Mouse (Mus musculus) thymus, adult 2 months (tissue): ENCODE results near the gene Safb2. TPM values are rescaled to one million over a fixed set of nuclear protein-coding genes. Genes with fewer than 3 reads are reported as not detected.
"Not testable (repeated sequence)": the region's sequence is repeated elsewhere in the genome, so short reads cannot be mapped to it uniquely, and the experiment has no call there.

Source experiments
- DNase-seq: peaks from one replicate; pipeline ENCODE4 v3.0.0; 2021
- H3K27ac ChIP-seq: fragments of 200-500 bp; 2 replicates; pipeline ENCODE4 v1.5.1; 2012; ENCODE audit warnings: low read length, control low read depth; ENCODE audit not compliant: control insufficient read depth, insufficient read depth
- H3K27me3 ChIP-seq: fragments of 200-500 bp; 2 replicates; pipeline ENCODE4 v1.6.1; 2012; ENCODE audit warnings: mild to moderate bottlenecking, low read length, moderate library complexity, mixed read lengths; ENCODE audit not compliant: control insufficient read depth, insufficient read depth
- H3K36me3 ChIP-seq: fragments of 200-500 bp; 2 replicates; pipeline ENCODE4 v1.6.1; 2012; ENCODE audit warnings: mild to moderate bottlenecking, low read length, moderate library complexity; ENCODE audit not compliant: control insufficient read depth, insufficient read depth
- H3K4me1 ChIP-seq: fragments of 200-500 bp; replicated peaks from 2 replicates; pipeline ENCODE4 v1.6.1; 2012; ENCODE audit warnings: low read length; ENCODE audit not compliant: control insufficient read depth, insufficient read depth
- H3K4me3 ChIP-seq: fragments of 200-500 bp; 2 replicates; pipeline ENCODE4 v1.5.1; 2012; ENCODE audit warnings: mild to moderate bottlenecking, low read length, control low read depth, moderate library complexity; ENCODE audit not compliant: control insufficient read depth, insufficient read depth
- CTCF ChIP-seq: fragments of 200-500 bp; IDR thresholded peaks from 2 replicates; pipeline ENCODE4 v1.5.1; 2012; ENCODE audit warnings: mild to moderate bottlenecking, control low read depth, low read length, moderate library complexity, borderline replicate concordance; ENCODE audit not compliant: control insufficient read depth, poor library complexity, insufficient read depth; ENCODE audit errors: extremely low read depth
- POLR2A ChIP-seq: fragments of 200-500 bp; IDR thresholded peaks from 2 replicates; pipeline ENCODE4 v1.6.1; 2012; ENCODE audit warnings: mild to moderate bottlenecking, low read length, control low read depth, moderate library complexity; ENCODE audit not compliant: control insufficient read depth, poor library complexity, insufficient read depth; ENCODE audit errors: extremely low read depth
- WGBS: fragments of 180-500 bp; shearing (Covaris S2); methylation state at CpG from one replicate; pipeline ENCODE4 v1.1.7; 2018; 5-methylcytosine and 5-hydroxymethylcytosine counted together
- polyA plus RNA-seq: library from polyadenylated mRNA; depleted of rRNA; stranded (reverse); fragments of >200 nt; gene quantifications from 2 replicates; pipeline ENCODE4 v1.2.3, GENCODE M21; 2012

Gene Safb2
- polyA plus RNA-seq, 1 experiment: 196 TPM

DNA sequence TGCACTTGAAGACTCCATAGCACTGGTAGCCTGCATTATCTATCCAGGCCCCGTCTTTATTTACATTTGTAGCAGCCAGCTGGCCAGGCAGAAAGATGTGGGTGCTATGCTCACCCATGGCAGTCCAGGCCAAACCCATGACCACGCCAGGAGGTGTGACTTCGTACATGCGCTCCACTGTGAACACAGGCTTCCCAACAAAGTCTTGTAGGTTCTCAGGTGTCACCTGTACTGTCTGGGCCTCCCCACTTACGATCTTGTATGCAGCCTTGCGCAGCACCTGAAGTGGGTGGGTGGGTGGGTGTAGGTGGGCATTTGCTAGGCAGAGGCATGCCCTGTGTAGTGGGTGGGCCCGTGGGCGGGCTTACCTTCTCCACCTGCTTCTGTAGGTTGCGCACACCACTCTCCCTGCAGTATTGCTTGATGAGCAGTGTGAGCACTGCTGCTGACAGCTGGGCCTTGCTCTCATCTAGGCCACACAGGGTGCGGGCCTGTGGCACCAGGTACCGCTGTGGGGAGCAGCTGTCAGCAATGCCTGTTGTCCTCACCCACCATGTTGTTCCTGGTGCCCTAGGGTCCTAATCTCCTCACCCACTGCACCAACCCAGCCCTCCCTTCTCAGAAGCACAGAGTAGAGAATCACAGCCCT is 30.9 kb upstream of the Safb2 start:
- Histone ChIP-seq H3K36me3 (peaks cover 18% of the 10 kb centered on the region; the same call in 1 of the 2 replicates), H3K27ac (no peak overlapping the region), H3K27me3 (no peaks in the 10 kb centered on the region), H3K4me1 (peaks cover 13% of the 10 kb centered on the region), H3K4me3 (no peak overlapping the region)
- TF ChIP-seq POLR2A (no peak), CTCF (no peak)
- DNase-seq: no peak
- WGBS: 93% methylated on average over 9 of the region's 11 CpGs

DNA sequence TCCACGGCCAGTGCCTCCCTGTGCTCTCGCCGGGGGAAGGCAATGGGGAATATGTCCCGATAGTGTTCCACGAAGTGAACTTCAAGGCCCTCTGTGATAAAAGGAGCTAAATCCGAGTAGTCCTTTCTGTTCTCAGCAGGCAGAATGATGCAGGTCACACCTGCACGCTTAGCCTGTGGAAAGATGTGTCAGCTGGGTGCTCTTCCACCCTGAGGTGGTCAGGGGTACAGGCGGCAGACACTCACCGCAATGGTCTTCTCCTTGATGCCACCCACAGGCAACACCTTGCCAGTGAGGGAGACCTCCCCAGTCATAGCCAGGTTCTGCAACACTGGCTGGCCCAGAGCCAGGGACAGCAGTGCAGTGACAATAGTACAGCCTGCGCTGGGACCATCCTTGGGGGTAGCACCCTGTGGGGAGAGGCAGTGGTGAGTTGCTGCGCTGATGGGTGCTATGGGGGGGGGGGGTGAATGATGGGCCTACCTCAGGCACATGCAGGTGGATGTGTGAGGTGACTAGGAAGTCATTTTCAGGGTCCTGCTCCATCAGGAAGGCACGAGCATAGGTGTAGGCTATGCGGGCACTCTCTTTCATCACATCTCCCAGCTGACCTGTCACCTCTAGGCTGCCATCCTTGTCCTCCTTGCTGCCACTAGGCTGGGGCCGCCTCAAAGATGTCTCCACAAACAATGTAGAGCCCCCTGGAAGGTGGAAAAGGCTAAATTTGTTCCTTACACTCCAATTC is 30.2 kb upstream of the Safb2 start:
- Histone ChIP-seq H3K4me3 (peak overlapping the region; percentile 94), H3K4me1 (peaks cover 18% of the 10 kb centered on the region), H3K27ac (no peak overlapping the region), H3K36me3 (peaks cover 18% of the 10 kb centered on the region; the same call in 1 of the 2 replicates), H3K27me3 (no peaks in the 10 kb centered on the region)
- TF ChIP-seq CTCF: no peak
- TF ChIP-seq POLR2A: no peak
- DNase-seq: no peak
- 34% methylated on average over 14 of the region's 14 CpGs for WGBS

DNA sequence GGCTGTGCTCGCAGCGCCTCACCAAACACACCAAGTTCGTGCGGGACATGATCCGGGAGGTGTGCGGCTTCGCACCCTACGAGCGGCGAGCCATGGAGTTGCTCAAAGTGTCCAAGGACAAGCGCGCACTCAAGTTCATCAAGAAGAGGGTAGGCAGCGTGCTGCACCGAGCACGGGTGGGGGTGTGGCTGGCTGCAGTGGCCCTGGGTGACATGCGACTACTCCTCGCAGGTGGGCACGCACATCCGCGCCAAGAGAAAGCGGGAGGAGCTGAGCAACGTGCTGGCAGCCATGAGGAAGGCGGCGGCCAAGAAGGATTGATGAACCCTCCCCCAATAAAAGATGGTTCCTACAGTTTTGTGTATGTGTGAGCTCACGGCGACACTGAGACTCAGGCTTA is 29.5 kb upstream of the Safb2 start:
- Histone ChIP-seq H3K27ac (peak overlapping the region; percentile 1; the same call in 1 of the 2 replicates), H3K36me3 (peaks cover 13% of the 10 kb centered on the region; the same call in 1 of the 2 replicates), H3K4me1 (peaks cover 21% of the 10 kb centered on the region), H3K4me3 (peak overlapping the region; percentile 94)
- peak; percentile 25 for DNase-seq
- not testable (repeated sequence) for H3K27me3 ChIP-seq
- WGBS: 1% methylated on average over 26 of the region's 26 CpGs

- under 1% methylated on average over 52 of the region's 52 CpGs for WGBS
- H3K4me1 ChIP-seq: peaks cover 27% of the 10 kb centered on the region
- no peaks in the 10 kb centered on the region for H3K27me3 ChIP-seq
- TF ChIP-seq CTCF (peak; percentile 97), POLR2A (peak; percentile 91)
- peak within 1 kb of the TSS; percentile 1; the same call in 1 of the 2 replicates for H3K27ac ChIP-seq
- H3K36me3 ChIP-seq: peaks cover 9% of the 10 kb centered on the region; the same call in 1 of the 2 replicates
- H3K4me3 ChIP-seq: peak within 1 kb of the TSS; percentile 94
- DNase-seq: peak; percentile 94
These were observed 29.0 kb upstream of the Safb2 start, which contains the start of gene Rpl36 for GRCm38 (mm10) chr17:56613236-56613844. Rpl36 (plus strand) TSS chr17:56613416.

DNA sequence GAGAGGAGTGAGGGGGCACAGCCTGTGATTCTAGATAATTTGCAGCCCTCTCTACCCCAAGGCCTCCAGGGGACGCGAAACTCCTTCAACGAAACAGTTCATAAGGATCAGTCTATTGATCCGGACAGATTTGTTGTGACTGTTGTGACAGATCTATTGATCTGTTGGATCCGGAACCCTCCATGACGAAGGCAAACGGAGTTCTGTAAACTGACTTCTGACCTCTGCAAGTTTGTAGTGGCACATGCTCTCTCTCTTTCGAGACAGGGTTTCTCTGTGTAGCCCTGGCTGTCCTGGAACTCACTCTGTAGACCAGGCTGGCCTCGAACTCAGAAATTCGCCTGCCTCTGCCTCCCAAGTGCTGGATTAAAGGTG is 28.2 kb upstream of the Safb2 start:
- WGBS: 93% methylated on average over 10 of the region's 10 CpGs
- not testable (repeated sequence) for H3K36me3 ChIP-seq, H3K4me3 ChIP-seq, H3K27me3 ChIP-seq, DNase-seq, H3K27ac ChIP-seq
- peaks cover 27% of the 10 kb centered on the region for H3K4me1 ChIP-seq

DNA sequence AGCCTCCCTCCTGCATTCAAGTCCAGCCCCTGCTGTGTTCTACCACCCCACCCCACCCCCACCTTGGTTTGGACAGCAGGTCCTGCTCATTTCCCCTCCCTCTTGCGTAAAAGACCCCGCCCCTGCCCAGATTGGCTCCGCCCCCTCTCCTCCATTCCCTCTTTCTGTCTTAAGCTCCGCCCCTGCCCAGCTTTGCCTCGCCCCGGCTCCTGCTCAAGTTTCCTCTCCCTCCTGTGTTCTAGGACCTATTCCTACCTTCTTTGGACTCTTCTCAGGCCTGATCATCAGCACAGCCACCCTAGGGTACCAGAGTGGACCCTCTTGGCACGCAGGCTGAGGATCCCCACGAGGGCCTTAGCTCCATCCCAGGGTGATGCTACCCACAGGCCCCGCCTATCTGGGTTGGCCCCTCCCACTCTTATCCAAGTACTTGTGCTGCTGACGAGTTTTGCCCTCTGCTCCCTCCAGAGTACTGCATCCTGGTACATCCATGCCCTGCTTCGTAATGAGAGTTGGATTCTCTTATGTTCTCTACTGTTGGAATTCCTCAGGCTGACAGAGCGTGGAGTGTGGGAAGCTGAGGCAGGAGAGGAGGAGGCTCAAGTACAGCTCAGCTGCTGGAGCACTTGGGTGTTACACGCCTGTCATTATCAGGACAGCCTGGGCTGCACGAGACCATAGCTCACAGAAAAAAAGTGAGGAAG is 27.6 kb upstream of the Safb2 start:
- Histone ChIP-seq H3K4me3 (no peak overlapping the region), H3K27me3 (no peaks in the 10 kb centered on the region), H3K27ac (no peak overlapping the region), H3K36me3 (no peaks in the 10 kb centered on the region), H3K4me1 (peaks cover 27% of the 10 kb centered on the region)
- DNase-seq: peak; percentile 30
- 66% methylated on average over 14 of the region's 14 CpGs for WGBS
- TF ChIP-seq POLR2A (no peak), CTCF (no peak)
